Mouse (Mus musculus): ENCODE measurements at regions not wholly inside any gene's neighbourhood (a gene's known extent, or its start where the extent isn't known, plus 50 kb on each side); places are given as distances from the start of the nearest gene placed in this dataset.

DNA sequence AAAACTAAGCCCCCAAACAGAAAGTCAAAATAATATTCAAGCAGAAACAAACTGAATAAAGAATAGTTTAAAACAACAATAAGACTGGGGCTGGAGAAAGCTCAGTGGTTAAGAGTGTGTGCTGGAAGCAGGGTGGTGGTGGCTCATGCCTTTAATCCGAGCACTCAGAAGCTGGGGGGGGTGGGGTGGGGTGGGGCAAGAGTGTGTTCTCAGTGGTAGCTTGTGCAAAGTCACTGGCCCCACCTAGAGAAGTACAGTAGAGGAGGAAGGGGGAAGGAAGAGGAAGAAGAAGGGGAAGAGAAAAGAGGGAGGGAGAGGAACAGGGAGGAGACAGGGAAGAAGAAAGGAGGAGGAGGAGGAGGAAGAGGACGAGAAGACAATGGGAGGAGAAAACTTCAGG lies 141.1 kb upstream of the Usp9x start:
- no peak for TF ChIP-seq CTCF (IDR thresholded peaks at IDR 0.05; ENCODE audit: low read depth, low read length)
- no peak for TF ChIP-seq EP300 (IDR thresholded peaks at IDR 0.05; ENCODE audit: insufficient read depth, low read depth, low read length)
